Mouse (Mus musculus) 416B (cell line): ENCODE measurements around the gene Pdhb.
A peak's percentile ranks its signal among the peaks of the same experiment; 100 is the strongest.
"Not testable (repeated sequence)": the region's sequence is repeated elsewhere in the genome, so short reads cannot be mapped to it uniquely, and the experiment has no call there.

Source experiments
- DNase-seq: peaks from one replicate; pipeline ENCODE4 v3.0.0; 2011; ENCODE audit warnings: low read depth

Gene Pdhb

DNA sequence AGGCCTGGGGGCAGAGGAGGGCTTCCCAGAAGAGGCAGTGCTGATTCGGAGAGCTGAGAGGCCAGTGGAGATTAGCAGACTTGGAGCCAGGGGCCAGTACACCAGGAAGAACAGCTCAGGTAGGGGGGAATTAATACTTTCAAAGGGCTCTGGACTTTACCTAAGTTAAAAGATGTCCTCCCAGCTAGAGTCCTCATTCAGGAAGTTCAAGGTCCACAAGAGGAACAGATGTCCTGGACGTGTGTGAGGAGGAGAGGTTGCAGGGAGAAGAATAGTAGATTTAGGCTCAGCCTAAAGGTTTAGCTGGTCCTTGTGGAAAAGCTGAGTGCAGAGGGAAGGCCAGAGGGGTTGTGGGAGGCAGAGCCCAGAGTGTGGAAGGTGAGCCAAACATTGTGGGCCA is 38.6 kb downstream of the Pdhb start:
- DNase-seq = no peak

DNA sequence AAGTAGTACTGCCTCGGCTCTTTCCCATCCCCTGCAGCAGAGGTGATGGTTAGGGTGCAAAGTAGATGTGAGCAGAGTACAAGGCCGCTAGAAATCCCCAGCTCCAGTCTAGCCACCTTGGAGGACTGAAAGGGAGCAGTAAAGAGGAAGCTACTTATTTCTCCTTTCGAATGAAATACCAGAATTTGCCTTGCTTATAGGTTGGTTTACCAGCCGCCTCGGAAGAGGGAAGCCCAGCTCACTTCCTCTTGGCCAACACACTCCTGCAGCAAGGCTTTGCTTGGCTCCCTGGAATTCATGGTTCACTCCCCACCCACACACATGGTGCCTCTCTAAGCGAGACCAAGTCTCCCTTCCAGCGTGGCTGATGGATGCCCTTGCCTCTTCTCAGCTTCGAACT is 40.0 kb downstream of the Pdhb start:
- peak; percentile 34 for DNase-seq

DNA sequence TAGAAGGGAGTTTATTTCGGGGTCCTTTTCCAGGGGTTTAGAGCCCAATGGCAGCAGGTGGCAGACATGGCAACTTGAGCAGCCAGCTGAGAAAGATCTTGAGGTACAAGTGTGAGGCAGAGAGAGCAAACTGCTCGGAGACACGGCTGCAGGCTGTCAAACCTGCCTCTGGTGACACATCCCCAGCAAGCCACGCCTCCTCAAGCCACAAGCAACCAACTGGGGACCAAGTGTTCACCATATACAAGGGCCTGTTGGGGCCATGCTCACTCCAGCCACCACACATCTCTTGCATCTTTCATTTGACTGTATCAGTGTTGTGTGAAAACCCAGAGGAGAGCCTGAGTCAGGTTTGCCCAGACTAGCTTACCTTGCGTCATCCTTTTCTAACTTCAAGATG is 44.9 kb downstream of the Pdhb start:
- DNase-seq = peak; percentile 10

DNA sequence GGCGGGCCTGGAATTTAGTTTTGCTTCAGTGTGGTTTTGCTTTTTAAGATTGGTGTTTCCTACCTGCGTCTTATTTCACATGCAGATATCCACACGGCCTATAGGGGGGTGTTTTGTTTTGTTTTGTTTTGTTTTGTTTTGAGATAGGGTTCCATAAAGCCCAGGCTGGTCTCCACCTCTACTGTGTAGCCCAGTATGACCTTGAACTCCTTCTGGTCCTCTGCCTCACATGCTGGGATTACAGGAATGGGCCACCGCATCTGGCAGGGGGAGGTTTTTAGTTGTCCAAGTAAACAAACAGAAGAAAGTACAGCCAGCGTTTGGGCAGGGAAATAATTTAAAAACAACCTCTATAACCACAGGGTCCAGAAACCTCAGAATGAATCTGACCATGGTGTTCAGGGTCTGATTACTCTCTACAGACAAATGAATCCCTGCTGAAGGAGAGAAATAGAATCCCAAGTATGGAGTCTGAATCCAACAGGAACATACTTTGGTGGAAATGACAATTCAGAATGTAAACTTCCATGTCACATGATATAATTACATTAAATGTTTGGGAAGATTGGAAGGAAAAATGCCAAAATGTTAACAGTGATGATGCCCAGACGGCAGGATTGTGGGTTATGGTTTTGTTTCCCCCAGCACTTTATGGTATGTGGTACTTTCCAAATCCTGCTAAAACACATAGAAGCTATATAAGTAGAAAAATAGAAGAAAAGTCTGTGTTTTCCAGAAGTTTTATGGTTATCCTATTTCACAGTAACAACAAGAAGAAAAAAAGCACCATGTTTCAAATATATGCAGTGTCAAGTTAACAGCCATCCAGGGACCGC is 48.6 kb downstream of the Pdhb start:
- no peak for DNase-seq

DNA sequence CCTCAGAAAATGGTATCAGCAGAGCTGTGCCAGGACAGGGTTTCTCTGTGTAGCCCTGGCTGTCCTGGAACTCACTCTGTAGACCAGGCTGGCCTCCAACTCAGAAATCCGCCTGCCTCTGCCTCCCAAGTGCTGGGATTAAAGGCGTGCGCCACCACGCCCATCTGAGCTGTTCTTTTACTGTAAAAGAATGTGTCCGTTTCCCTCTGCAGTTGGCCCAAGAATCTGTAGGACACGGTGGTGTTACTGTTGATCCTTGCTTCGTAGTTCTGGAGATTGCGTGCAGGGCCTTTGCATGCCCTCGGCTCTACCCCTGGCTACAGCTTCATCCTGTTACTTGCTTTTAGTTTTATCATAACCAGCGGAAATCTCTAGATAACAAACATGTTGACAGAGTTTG is 49.2 kb downstream of the Pdhb start:
- DNase-seq = not testable (repeated sequence)

DNA sequence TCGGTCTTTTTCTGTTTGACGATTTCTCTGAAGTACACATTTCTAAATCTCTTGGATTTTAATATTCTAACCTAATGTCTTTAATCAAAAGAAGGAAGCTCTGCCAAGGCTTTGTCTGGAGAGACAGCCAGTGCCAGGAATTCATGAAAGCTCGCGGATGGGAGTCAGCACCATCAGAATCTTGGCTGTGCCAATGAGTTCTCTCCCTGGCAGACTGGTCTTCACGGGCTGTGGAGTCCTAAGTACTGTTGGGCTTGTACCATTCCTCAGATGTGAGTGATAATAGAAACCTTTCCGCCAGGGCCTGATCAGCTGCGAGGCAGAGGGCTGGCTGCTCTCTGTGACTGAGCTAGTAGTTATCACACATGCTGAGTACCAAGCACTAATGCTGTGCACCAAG is 49.7 kb downstream of the Pdhb start:
- no peak for DNase-seq

DNA sequence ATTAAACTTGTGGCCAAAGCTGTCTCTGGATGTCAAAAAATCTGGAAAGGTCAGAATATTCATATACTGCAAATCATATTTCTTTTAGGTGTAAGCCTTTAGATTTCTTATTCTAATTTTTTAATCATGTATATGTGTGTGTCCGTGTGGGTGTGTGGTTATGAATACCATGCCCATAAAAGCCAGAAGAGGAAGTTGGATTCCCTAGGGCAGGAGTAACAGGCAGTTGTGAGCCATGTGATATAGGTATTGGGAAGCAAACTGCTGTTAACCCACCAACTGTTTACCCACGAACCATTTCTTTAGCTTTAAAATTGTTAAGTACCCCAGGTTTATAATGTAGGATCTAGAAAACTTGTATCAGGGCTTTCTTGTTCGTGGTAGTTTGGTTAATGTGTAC is 52.9 kb downstream of the Pdhb start:
- DNase-seq = no peak

DNA sequence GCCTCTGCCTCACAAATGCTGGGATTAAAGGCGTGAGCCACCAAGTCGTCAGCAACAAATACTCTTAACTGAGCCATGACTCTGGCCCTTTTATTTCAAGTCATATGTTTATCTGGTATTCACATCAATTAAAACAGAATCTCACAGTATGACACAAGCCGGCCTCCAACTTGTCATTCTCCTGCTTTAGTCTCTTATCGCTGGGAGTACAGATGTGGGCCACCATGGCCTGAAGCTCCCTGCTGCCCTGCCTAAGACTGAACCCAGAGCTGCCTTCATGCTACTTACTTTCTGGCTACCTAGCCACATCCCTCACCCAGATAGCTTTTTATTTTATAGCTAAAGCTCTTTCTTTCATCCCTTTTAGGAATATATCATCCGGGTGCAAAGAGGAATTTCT is 53.4 kb downstream of the Pdhb start:
- no peak for DNase-seq

DNA sequence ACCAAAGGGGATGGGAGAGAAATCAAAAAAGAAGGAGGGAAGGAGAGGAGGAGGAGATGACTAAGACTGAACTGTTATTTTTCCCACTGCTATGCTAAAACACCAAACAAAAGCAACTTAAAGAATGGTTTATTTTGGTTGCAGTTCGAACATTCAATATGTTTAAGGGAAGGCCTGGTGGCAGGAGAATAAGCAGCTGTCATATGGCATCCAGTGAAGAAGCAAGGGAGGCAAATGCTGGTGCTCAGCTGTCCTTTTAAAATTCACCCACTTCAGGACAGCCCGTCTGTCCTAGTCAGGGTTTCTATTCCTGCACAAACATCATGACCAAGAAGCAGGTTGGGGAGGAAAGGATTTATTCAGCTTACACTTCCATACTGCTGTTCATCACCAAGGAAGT is 55.5 kb downstream of the Pdhb start:
- no peak for DNase-seq
